9 mouse cellular contexts compared by ENCODE assay signal in the genomic region with DNA sequence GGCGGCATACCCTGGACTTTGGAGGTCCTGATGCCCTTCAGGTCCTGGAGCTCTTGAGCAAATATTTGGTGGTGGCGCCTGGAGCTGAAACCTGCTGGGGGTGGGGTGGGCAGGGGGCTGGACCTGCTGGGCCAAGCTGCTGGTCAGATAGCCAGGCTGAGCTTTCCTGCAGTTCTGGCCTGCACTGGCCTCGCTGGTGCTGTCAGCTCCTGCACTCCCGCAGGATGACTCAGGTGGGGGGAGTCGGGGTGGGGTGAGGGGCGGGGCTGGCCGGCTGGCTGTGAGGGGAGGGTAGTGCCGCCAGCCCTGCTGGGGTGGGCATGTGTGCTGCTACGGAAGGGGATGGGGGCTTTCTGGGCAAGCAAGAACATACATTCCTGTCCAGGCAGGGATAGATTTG. TPM values are rescaled to one million over a fixed set of nuclear protein-coding genes. Genes with fewer than 3 reads are reported as not detected.
DNase-seq lines count a peak whose midpoint lies in the region; ATAC-seq and TF ChIP-seq lines count a peak whose summit lies in the region.
"Had no signal": no experiment of that assay in that cellular context is flagged by ENCODE, and none has a peak within 500 bp of the region (broad histone marks: within the 10 kb centered on the region; RNA-seq: fewer than 3 reads in every experiment).

No protein-coding gene starts in this region.

- TF ChIP-seq CTCF in gastrocnemius, adult 2 months (IDR thresholded peaks at IDR 0.05): no peak

- 0 out of 2 replicates have a peak overlapping the region, but pooled peaks have one; percentile 3 for H3K4me3 ChIP-seq in heart, embryonic 13.5 days
- H3K4me3 ChIP-seq in hindbrain, embryonic 15.5 days: no peak overlapping the region
- H3K4me3 ChIP-seq in midbrain, embryonic 11.5 days (ENCODE audit: low read depth, low read length): no peak overlapping the region
- H3K4me3 ChIP-seq in gastrocnemius, adult 2 months: no peak overlapping the region

- 0 out of 2 replicates have a peak overlapping the region, but pooled peaks have one; percentile 5 for H3K27ac ChIP-seq in heart, embryonic 13.5 days (replicated peaks)
- H3K27ac ChIP-seq in hindbrain, embryonic 15.5 days (replicated peaks): no peak overlapping the region
- H3K27ac ChIP-seq in midbrain, embryonic 11.5 days (ENCODE audit: low read depth, low read length): no peak overlapping the region
- H3K27ac ChIP-seq in gastrocnemius, adult 2 months: no peak overlapping the region

- no peaks in the 10 kb centered on the region for H3K9me3 ChIP-seq in heart, embryonic 13.5 days
- no peaks in the 10 kb centered on the region for H3K9me3 ChIP-seq in hindbrain, embryonic 15.5 days
- H3K9me3 ChIP-seq in midbrain, embryonic 11.5 days (ENCODE audit: control insufficient read depth, low read length): no peaks in the 10 kb centered on the region

- peak overlapping the region; percentile 96 for H3K4me2 ChIP-seq in heart, embryonic 13.5 days
- H3K4me2 ChIP-seq in hindbrain, embryonic 15.5 days: peak overlapping the region; percentile 23
- H3K4me2 ChIP-seq in midbrain, embryonic 11.5 days: peak overlapping the region; percentile 23; the same call in 1 of the 2 replicates

- DNase-seq in heart, adult 8-10 months (ENCODE audit: low spot score): no peak
- DNase-seq in MN1 (ENCODE audit: low spot score): peak; percentile 40
- no peak for DNase-seq in midbrain, embryonic 11.5 days (ENCODE audit: low spot score, missing footprints)
- DNase-seq in gastrocnemius, adult 2 months: no peak
- DNase-seq in layer of hippocampus, postnatal 36 days: no peak
- DNase-seq: cerebellum, adult 18-20 months had no signal

- ATAC-seq in heart, embryonic 13.5 days (ENCODE audit: extremely low read depth, insufficient number of reproducible peaks, low FRiP score, low TSS enrichment): no peak
- ATAC-seq in hindbrain, embryonic 15.5 days (ENCODE audit: low FRiP score, low read depth): no peak
- ATAC-seq in midbrain, embryonic 11.5 days (ENCODE audit: low FRiP score): no peak
- ATAC-seq in activated CD4-positive, CD25-positive, alpha-beta regulatory T cell, adult 4 months: no peak

- H3K4me1 ChIP-seq in heart, embryonic 13.5 days: peaks cover 54% of the 10 kb centered on the region
- peaks cover 43% of the 10 kb centered on the region for H3K4me1 ChIP-seq in hindbrain, embryonic 15.5 days (replicated peaks)
- H3K4me1 ChIP-seq in midbrain, embryonic 11.5 days (ENCODE audit: control insufficient read depth, insufficient read depth, low read length): peaks cover 44% of the 10 kb centered on the region

- H3K36me3 ChIP-seq in heart, embryonic 13.5 days: peaks cover 45% of the 10 kb centered on the region
- no peaks in the 10 kb centered on the region; the same call in 1 of the 2 replicates for H3K36me3 ChIP-seq in hindbrain, embryonic 15.5 days
- H3K36me3 ChIP-seq in midbrain, embryonic 11.5 days (ENCODE audit: control insufficient read depth, insufficient read depth, low read length): peaks cover 14% of the 10 kb centered on the region

- intact Hi-C loops in gastrocnemius, adult 2 months (cut with DNase I): no loop called here

- no peaks in the 10 kb centered on the region for H3K27me3 ChIP-seq in heart, embryonic 13.5 days (replicated peaks)
- peaks cover 4% of the 10 kb centered on the region; the same call in 1 of the 2 replicates for H3K27me3 ChIP-seq in hindbrain, embryonic 15.5 days
- no peaks in the 10 kb centered on the region for H3K27me3 ChIP-seq in midbrain, embryonic 11.5 days (ENCODE audit: control insufficient read depth, insufficient read depth, low read length)

- H3K9ac ChIP-seq in heart, embryonic 13.5 days: peak overlapping the region; percentile 91
- no peak overlapping the region for H3K9ac ChIP-seq in hindbrain, embryonic 15.5 days
- no peak overlapping the region for H3K9ac ChIP-seq in midbrain, embryonic 11.5 days (ENCODE audit: low read length)

- 21% methylated on average over 9 of the region's 9 CpGs for WGBS in heart, embryonic 13.5 days
- WGBS in hindbrain, embryonic 15.5 days: 15% methylated on average over 8 of the region's 9 CpGs
- 13% methylated on average over 9 of the region's 9 CpGs for WGBS in midbrain, embryonic 11.5 days

RNA-seq across cellular contexts. Expression of gene Slc4a2, which starts 5.0 kb away (rescaled TPM):
- polyA plus RNA-seq in heart, embryonic 13.5 days (2015; fragmentation: Nextera tagmentation; extraction: Ambion mirVana): 26.9 and 29.3 TPM in 2 replicates
- 10 to 100 TPM; 21.9 to 32.5 (median 24.7) TPM for total RNA-seq in heart, adult 8-10 months (2022)
- polyA plus RNA-seq in hindbrain, embryonic 15.5 days (2015; fragmentation: Nextera tagmentation; extraction: Ambion mirVana): 25.1 and 26.8 TPM in 2 replicates
- polyA plus RNA-seq in midbrain, embryonic 11.5 days (2014; fragmentation: Nextera tagmentation; extraction: Ambion mirVana): 16.7 and 21.5 TPM in 2 replicates
- 10 to 100 TPM; 14.4 to 16.7 TPM for total RNA-seq in gastrocnemius, adult 2 months (2021)
- polyA plus RNA-seq in activated CD4-positive, CD25-positive, alpha-beta regulatory T cell, adult 4 months (2017; shearing (Covaris generic)): 10 to 100 TPM; 12.2 to 13.3 TPM
- total RNA-seq in layer of hippocampus, postnatal 36 days (2021): 10 to 100 TPM; 25.6 to 33.2 TPM

RNA-seq across cellular contexts. Expression of gene Cdk5, which starts 5.3 kb away (rescaled TPM):
- 25.8 and 28.7 TPM in 2 replicates for polyA plus RNA-seq in heart, embryonic 13.5 days (2015; fragmentation: Nextera tagmentation; extraction: Ambion mirVana)
- 10 to 100 TPM; 17.3 to 23.7 (median 19.1) TPM for total RNA-seq in heart, adult 8-10 months (2022)
- polyA plus RNA-seq in hindbrain, embryonic 15.5 days (2015; fragmentation: Nextera tagmentation; extraction: Ambion mirVana): 115 and 123 TPM in 2 replicates
- 52.8 and 58.1 TPM in 2 replicates for polyA plus RNA-seq in midbrain, embryonic 11.5 days (2014; fragmentation: Nextera tagmentation; extraction: Ambion mirVana)
- total RNA-seq in gastrocnemius, adult 2 months (2021): 10 to 100 TPM; 10.6 to 11.8 TPM
- polyA plus RNA-seq in activated CD4-positive, CD25-positive, alpha-beta regulatory T cell, adult 4 months (2017; shearing (Covaris generic)): 10 to 100 TPM; 54.8 to 58.3 TPM
- total RNA-seq in layer of hippocampus, postnatal 36 days (2021): 100 to 1,000 TPM; 122 TPM

RNA-seq across cellular contexts. Expression of gene Asic3, which starts 15.4 kb away (rescaled TPM):
- polyA plus RNA-seq in heart, embryonic 13.5 days (2015; fragmentation: Nextera tagmentation; extraction: Ambion mirVana): 0.25 TPM in 1 of 2 replicates, not detected in the other
- total RNA-seq in heart, adult 8-10 months (2022): under 1 TPM in 1 of 4 experiments, not detected in 3; 0.16 TPM
- 0.88 and 1.4 TPM in 2 replicates for polyA plus RNA-seq in hindbrain, embryonic 15.5 days (2015; fragmentation: Nextera tagmentation; extraction: Ambion mirVana)
- 0.30 TPM in 1 of 2 replicates, not detected in the other for polyA plus RNA-seq in midbrain, embryonic 11.5 days (2014; fragmentation: Nextera tagmentation; extraction: Ambion mirVana)
- total RNA-seq in gastrocnemius, adult 2 months (2021): under 1 TPM; 0.47 to 0.54 TPM
- polyA plus RNA-seq in activated CD4-positive, CD25-positive, alpha-beta regulatory T cell, adult 4 months (2017; shearing (Covaris generic)): under 1 TPM in 1 of 2 experiments, not detected in 1; 0.85 TPM
- total RNA-seq in layer of hippocampus, postnatal 36 days (2021): under 1 TPM in 1 of 2 experiments, not detected in 1; 0.23 TPM

RNA-seq across cellular contexts. Expression of gene Fastk, which starts 16.5 kb away (rescaled TPM):
- 163 and 164 TPM in 2 replicates for polyA plus RNA-seq in heart, embryonic 13.5 days (2015; fragmentation: Nextera tagmentation; extraction: Ambion mirVana)
- 100 to 1,000 TPM; 297 to 351 (median 327) TPM for total RNA-seq in heart, adult 8-10 months (2022)
- polyA plus RNA-seq in hindbrain, embryonic 15.5 days (2015; fragmentation: Nextera tagmentation; extraction: Ambion mirVana): 96.8 and 113 TPM in 2 replicates
- polyA plus RNA-seq in midbrain, embryonic 11.5 days (2014; fragmentation: Nextera tagmentation; extraction: Ambion mirVana): 79.3 and 84.6 TPM in 2 replicates
- total RNA-seq in gastrocnemius, adult 2 months (2021): 100 to 1,000 TPM; 163 to 214 TPM
- polyA plus RNA-seq in activated CD4-positive, CD25-positive, alpha-beta regulatory T cell, adult 4 months (2017; shearing (Covaris generic)): 10 to 100 TPM; 34.9 to 49.5 TPM
- total RNA-seq in layer of hippocampus, postnatal 36 days (2021): 100 to 1,000 TPM; 121 to 144 TPM

RNA-seq across cellular contexts. Expression of gene Tmub1, which starts 19.1 kb away (rescaled TPM):
- 16.2 and 19.9 TPM in 2 replicates for polyA plus RNA-seq in heart, embryonic 13.5 days (2015; fragmentation: Nextera tagmentation; extraction: Ambion mirVana)
- total RNA-seq in heart, adult 8-10 months (2022): 10 to 100 TPM in 3 of 4 experiments, 1 to 10 TPM in 1; 9.8 to 12.3 (median 11.8) TPM
- 55.1 and 64.2 TPM in 2 replicates for polyA plus RNA-seq in hindbrain, embryonic 15.5 days (2015; fragmentation: Nextera tagmentation; extraction: Ambion mirVana)
- polyA plus RNA-seq in midbrain, embryonic 11.5 days (2014; fragmentation: Nextera tagmentation; extraction: Ambion mirVana): 30.5 and 32.3 TPM in 2 replicates
- 10 to 100 TPM; 18.1 to 22.2 TPM for total RNA-seq in gastrocnemius, adult 2 months (2021)
- polyA plus RNA-seq in activated CD4-positive, CD25-positive, alpha-beta regulatory T cell, adult 4 months (2017; shearing (Covaris generic)): 10 to 100 TPM; 51.1 to 65.5 TPM
- 10 to 100 TPM; 18.6 to 19.8 TPM for total RNA-seq in layer of hippocampus, postnatal 36 days (2021)

Comparison
In these comparisons a context has a peak if more than half of its experiments do, and no peak if none do; other contexts are left out.
1. H3K4me2 ChIP-seq: peak in every context shown above with its lines; median percentile 96 in heart, embryonic 13.5 days; 23 in hindbrain, embryonic 15.5 days; 23 in midbrain, embryonic 11.5 days.